In the genomic region with DNA sequence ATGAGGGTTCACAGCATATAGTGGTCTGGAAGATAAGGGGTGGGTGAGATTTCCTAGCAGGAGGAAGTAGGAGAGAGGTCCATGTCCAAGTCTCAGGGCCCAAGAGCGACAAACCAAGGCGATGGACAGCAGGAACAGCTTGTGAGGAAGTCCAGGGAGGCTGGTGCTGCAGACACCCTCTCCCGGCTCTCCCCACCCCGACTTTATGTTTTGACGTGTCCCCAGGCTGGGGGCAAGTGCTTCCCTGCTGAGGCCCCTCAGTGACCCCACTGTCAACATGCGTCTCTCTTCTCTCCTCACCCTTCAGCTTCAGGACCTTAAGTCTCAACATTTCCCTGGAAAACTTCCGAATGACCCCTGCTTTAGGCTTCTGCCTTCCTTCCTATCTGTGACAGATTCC, we compare ENCODE assay signal across 12 mouse cellular contexts.
"Had no signal": no experiment of that assay in that cellular context is flagged by ENCODE, and none has a peak within 500 bp of the region (broad histone marks: within the 10 kb centered on the region; RNA-seq: fewer than 3 reads in every experiment).

No protein-coding gene starts in this region.

- DNase-seq: retina, postnatal 1 day; right cerebral cortex, adult 18-20 months; right cerebral cortex, postnatal 14 days; right cerebral cortex, postnatal 25 days; right cerebral cortex, postnatal 4 days; spleen, adult 18-20 months; thymus, adult 18-20 months; thymus, adult 2 months; thymus, postnatal 14 days; thymus, postnatal 25 days; thymus, postnatal 36 days; thymus, postnatal 4 days had no signal
